Mouse (Mus musculus) c-Kit-negative CD71-positive TER-119-positive erythroid progenitor cells, embryonic 14.5 days (primary cell): ENCODE measurements around the gene Gmppa.

Experiments
- DNase-seq: peaks from one replicate; pipeline ENCODE4 v3.0.0-alpha.2; 2013; ENCODE audit warnings: low read depth, low spot score

Gmppa gene

DNA sequence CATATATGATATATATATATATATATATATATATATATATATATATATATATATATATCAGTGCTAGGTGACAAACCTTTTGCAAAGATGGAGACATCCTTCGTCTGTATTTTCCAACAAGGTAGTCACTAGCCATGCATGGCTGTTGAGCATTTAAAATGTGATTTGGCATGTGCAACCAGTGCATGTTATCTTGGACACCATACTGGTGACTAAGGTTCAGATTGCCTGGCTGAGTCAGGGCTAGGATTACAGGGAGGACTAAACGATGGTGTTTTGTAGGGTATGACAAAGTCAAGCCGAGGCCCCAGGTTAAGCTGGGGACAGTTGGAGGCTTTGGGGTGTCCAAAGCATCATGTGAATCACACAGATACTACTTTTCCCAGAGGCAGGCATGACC, 19.7 kb downstream of the Gmppa start:
- DNase-seq = no peak

DNA sequence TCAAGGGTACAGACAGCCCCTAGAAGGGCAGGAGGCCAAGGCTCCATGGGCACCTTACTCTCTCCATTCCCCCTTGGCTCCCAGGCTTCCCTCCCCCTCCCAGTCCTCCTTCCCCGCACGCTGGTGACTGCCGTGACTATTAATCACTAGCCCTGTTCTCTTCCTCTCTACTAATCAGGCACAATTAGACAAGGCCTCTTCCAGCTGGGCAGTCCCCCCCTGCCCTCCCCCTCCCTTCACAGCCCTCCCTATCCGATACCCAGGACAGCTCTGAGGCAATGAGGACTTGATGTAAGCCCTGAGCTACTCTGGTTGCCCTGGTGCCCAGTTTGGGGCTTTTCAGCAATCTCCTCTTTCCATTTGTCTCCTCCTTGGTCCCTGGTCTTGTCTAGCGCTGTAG, 20.2 kb downstream of the Gmppa start:
- DNase-seq = no peak

DNA sequence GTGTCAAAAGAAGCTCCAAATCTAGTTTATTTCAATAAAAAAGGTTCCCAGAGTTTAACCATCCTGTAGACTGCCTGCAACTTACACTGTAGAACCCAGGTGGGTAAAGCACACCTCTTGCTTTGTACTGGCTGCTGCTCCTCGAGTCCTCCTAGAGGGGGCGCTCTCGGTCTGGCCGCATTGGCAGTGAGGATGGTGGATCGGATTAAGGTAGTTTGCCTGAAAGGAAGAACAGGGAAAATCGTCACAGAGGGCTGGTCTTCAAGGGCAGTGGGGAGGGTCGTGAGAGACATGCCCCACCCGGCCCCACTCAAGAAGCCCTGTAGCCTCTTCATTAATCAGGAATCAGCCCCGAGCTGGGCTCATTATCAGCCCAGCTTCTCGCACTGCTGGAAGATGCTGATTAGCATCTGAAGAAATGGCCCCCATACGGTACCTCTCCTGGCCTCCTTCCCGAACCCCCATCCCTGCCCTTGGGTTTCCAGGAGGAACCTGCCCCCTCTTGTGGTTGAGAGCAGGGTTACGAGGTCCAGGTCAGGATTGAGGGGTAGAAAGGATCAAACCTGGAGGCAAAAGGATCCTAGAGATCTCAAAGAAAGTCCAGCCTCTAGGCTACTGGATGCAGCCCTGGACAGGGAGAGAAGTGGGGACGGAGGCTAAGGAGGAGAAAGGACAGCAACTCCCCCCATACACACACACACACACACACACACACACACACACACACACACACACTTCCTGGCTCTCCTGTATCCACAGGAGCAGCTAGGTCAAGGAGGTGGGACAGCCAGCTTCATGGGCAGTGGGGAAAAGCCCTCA, 21.2 kb downstream of the Gmppa start:
- DNase-seq = no peak

DNA sequence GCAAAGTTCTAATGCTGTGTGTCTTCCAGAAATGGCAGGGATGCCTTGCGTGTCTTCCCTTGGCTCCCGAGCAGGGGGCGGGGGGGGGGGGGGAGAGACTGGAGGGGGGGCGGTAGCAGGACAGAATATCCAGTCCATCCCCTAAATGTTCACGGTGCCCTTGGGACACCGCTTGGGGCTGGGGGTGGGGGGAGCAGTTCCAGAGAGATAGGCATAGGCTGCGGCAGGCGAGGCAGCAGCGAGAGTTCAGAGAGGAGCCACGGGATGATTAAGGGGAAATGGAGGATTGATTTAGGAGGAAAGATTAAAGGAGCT, 21.9 kb downstream of the Gmppa start:
- no peak for DNase-seq

DNA sequence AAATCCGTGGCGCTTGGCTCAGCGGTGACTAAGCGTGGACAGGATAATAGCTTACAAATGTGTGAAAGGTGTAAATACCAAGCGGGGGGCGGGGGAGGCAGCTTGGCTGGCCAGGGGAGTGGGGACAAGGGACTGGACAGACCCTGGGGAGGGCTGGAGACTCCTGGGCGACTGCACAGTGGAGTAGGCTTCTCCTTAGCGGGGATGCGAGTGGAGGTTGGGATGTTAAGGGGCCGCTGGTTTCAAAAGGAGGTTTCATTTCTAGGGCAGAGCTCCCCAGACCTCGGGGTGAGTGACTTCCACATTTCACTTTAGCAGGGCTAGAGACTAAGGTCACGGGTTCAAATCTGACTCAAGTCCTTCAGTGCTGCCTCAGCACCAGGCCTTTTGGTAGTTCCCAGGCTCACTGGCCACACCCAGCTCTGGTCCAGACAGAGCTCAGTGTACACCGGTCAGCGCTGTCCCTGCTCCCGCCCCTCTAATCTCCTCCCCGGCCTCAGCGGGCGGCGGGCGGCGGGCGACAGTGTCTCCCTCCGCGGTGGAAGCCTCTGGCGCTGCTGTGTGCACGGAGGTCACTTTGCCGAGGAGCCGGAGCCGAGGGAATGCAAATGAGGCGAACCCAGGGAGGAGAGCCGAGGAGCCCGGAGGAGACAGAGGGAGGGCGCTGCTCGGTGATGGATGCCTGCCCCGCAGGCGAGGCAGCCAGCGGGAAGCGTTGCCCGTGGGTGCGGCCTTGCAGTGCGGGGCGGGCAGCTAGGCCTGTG, 22.5 kb downstream of the Gmppa start:
- DNase-seq = no peak

DNA sequence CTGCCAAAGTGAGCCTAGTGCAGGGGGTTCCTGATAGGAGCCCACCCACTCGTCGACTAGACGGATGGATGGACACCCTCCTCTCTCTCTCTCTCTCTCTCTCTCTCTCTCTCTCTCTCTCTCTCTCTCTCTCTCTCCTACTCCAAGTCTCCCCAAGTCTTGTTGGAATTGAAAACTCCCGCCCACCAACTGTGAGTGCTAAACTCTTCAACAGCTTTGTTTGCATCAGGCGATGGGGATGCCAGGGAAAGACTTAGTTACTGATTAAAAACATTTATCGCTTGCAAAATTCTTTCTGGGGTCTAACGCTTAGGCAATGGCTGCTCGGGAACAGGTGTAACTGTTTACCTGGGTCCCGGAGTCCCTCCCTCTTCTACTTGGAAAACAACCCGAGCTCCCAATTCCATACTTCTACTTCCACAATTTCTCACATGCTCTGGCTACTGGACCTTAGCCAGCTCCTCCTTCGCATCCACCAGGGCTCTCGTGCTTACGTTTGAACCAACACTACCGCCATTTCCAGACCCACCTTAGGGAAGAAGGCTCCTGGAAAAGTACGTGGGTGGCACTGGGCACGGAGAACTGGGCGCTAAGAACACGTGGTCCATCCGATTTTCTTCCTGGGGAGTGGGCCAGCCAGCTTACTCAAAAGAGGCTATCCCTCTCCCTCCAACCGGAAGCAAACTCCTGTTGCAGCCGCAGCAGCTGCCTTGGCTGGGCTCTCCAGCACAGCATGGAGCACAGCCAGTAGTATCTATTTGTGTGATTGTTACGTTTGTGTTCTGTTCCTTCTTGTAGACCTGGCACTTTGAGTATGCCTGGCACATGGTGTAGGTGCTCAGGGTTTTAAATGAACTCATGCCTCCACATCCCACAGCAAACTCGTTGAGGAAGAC, 23.3 kb downstream of the Gmppa start:
- DNase-seq = no peak

DNA sequence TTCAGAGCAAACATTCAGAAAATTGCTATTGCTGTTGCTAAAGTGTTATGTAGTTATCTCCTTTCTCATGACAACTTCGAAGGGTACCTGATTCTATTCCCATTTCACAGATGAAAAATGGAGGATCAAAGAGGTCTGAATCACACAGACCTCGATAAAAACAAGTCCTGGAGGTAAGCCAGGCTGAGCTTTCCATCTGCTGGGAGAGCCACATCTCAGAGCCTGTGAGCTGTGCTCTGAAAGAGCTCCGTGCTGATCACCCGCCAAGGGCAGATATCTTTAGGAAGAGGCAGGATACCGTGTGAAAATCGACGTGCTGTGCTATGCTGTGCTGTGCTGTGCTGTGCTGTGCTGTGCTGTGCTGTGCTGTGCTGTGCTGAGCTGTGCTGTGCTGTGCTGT, 24.6 kb downstream of the Gmppa start:
- no peak for DNase-seq

DNA sequence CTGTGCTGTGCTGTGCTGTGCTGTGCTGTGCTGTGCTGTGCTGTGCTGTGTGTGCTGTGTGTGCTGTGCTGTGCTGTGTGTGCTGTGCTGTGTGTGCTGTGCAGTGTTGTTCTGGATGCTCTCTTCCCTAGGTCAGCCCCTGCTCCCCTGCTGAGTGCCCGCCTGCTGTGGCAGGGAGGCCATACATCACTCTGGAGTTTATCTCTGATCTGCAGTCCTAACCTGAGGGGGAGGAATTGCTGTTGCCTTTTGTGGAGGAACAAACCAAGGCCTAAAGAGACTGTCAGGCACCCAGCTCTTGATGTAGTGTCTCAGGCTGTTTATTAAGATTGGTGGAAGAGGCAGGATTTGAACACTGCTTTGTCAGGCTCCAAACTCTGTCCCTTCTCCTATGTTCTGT, 26.9 kb downstream of the Gmppa start:
- DNase-seq = no peak

DNA sequence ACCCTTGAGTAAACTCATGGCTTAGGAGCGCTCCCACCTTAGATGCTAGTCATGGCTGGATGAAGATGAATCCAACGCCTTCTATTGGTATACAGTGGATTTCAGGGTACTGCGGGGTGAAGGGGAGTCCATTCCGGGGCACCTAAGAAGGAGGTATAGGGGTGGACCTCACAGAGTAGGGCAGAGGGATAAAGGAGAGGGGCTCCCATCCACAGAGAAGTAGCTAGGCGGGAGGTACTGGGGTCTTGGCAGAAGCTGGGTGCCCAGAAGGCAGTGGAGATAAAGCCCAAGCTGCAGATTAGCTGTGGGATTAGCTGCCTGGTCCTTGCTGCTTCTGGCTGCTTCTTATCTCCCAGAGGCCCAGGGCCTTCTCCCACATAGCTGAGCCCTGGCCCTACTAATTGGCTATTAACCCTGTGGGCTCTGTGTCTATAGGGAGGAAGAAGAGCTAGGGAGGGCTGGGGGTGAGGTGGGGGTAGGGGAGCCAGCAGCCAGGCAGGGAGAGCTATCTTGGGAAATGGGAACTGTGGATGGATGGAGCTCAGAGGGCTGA, 28.0 kb downstream of the Gmppa start:
- DNase-seq = no peak

DNA sequence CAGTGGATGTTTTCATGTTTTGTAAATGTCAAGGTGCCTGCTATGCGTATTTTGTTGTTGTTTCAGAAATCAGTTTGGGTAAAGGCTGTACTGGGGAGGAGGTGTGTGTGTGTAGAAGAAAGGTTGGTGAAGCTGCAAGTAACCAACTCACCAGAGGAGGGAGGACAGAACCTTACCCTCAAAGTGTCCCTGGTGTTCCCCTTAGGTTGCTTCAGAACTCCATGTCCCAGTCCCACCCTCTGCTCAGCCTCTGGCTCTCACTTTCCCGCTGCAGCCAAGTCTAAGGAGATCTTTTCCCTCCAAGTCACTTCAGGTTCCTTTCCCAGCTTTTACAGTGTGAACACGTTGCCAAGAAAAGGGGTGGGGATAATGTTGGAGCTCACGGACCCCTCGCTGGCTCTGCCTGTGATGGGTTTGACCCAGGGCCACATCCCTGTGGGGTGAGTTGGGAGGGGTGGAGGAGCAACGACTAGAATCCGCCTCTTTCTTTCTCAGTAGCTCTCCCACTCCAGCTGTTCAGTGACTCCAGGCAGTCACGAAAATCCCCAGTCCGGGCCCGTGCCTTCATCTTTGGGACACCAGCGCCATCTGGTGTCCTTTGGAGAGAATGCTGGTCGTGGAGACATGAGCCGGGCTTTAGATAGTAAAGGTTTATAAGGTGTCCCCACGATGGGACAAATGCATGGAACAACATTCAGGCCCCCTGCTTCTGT, 31.6 kb downstream of the Gmppa start:
- peak; percentile 31 for DNase-seq

DNA sequence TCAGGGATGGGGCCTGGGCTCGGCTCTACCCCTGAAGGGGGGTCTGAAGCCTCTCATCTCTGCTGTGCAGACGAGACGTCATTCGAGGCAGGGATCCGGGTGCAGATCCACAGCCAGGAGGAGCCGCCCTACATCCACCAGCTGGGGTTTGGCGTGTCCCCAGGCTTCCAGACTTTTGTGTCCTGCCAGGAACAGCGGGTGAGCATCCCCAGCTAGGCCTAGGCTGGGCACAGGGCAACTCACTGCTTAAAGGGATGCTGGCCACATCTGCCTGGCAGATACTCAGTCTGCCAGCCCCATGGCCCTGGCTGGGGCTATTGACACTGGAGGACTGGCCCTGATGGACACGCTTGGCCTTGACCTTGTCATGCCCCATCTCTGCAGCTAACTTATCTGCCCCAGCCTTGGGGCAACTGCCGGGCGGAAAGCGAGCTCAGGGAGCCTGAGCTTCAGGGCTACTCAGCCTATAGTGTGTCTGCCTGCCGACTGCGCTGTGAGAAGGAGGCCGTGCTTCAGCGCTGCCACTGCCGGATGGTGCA, 33.6 kb downstream of the Gmppa start:
- DNase-seq = no peak

DNA sequence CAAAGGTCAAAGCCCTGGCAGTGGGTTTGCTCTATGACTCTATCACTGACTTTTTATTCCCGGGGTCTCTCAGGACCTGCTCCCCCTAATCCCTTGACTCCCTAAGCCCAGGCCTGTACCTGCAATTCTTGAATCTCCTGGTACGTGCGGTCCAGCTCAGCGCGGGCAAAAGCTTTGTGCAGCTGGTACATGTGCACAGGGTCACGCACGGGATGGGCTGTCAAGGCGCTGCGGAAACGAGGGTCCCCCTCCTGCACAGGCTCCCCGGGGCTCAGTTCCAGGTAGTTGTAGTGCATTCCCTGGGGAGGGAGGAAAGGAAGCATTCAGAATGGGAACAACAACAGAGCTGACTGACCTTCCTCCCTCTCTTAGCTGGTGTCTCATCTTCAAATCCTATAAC, 40.7 kb downstream of the Gmppa start:
- DNase-seq = no peak

DNA sequence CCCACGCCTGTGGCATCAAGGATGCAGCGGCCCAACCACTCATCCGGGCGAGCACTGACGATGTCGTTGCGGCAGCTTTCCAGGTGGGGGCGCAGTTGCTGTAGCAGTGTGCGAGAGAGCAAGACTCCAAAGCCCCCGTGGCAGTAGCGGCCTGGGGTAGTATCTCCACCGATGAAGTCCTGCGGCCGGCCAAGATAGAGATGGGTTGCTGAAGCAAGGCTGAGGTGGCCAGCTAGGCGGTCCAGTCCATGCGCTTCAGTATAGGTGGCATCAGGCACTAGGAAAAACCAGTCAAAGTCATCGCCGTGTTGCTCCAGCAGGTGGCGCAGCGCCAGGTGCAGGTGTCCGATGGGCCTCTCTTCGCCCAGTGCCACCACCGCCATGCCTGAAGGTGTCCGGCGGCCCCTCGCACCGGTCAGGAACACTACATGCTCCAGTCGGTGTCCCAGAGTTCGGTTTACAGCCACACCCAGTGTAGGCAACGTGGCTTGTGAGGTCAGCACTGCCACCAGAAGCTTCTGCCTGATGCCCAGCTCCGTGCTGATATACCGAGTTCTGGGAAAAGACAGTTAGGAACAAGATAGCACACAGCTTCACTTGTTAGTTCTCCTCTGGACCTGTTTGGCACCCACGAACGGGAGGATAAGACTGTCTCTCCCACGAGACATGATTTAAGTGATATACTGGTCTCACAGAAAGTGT, 41.7 kb downstream of the Gmppa start:
- peak; percentile 47 for DNase-seq

DNA sequence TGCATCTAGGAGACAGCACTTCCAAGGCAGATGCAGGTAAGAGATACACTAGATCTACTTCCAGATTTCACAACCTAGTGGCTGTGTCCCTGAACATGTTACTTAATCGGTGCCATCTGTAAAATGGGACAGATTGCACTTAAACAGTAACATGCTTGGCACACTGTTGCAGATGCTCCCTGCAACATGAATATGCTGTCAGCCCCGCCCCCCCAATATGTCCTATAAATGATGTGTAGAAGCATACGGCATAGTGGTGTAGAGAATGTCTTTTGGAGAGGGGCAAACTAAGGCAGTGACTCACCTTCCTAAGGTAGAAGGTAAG, 42.2 kb downstream of the Gmppa start:
- DNase-seq = no peak

DNA sequence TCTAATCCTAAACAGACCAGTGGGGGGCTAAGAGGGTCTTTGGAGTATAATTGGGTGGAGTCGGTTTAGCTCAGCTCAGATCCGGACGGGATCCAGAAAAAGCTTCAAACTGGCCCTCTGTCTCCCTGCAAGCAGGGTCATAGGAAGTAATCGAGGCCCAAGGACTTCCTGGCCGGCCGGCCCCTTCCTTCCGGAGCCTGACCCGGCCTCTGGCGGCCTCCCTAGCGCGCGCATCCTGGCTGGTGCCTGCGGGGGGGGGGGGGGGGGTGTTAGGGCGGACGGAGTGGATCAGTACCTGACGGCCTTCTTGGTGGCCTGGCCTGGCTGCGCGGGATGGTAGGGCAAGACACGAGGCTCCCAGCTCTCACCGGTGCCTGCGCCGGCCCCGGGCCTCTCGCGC, 42.8 kb downstream of the Gmppa start:
- no peak for DNase-seq

DNA sequence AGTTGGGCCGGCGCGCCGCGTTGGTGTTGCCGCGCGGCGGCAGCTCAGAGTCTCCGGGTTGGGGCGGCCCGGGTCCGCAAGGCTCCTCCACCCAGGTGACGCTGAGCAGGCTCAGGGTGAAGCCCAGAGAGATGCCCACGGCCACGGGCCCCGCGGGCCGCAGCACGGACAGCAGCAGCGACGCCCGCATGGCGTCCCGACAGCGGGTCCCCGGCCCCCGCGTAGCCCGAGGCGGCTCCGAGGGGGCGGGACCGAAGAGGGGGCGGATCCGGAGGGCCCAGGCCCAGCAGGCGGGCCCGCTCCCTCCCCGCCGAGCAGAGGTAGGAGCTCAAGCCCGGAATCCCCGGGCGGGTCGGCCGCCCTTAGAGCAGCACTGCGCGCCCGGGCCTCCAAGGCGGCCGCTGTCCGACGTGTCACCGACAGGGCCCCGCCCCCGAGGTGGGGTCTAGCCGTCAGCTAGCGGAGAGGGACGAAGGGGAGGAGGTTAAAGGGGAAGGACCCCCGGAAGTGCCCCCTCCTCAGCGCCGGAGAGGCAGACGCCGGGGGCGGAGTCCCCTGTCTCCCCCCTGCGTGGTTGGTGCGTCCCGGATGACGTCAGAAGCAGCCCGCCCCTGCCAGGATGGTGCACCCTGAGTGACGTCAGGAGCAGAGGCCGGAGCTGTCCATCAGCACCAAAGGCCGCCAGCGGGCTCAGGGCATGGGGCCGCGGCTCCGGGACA, 43.3 kb downstream of the Gmppa start, which contains the start of the genes Chpf and Tmem198:
Gene Chpf (minus strand): TSS at position 392 of the 719 bp plus-strand sequence.
Gene Tmem198 (plus strand): TSS at position 617 of the 719 bp plus-strand sequence.
- DNase-seq = peak; percentile 46

DNA sequence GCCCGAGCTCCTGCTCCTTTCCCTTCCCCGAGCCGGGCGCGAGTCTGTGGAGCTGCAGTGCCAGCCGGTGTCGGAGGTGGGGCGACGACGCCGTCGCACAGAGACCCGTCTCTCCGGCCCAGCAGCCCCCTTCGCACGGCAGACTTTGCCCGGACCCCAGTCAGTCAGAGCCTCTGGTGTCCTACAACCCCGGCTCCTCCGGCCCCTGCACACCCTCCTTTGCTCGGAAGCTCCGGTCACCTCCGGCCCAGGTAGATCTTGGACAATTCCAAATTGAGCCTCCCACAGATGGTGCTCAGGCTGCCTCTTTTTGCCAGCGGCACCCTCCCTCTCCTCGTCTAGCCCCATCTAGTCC, 43.9 kb downstream of the Gmppa start:
- DNase-seq = no peak

DNA sequence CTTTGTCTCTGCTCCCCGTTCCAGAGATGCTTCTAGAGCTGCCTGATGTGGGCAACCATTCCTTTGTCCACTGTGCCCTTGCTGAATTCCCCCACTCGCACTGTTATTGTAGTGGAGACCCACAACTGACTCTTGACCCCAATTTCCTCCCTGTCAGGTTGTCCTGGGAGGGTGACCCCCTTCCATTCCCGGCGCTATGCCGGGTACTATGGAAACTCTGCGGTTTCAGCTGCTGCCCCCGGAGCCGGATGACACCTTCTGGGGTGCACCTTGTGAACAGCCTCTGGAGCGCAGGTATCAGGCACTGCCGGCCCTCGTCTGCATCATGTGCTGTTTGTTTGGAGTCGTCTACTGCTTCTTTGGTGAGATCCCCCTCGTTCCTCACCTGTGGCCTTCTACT, 44.3 kb downstream of the Gmppa start:
- DNase-seq = no peak

DNA sequence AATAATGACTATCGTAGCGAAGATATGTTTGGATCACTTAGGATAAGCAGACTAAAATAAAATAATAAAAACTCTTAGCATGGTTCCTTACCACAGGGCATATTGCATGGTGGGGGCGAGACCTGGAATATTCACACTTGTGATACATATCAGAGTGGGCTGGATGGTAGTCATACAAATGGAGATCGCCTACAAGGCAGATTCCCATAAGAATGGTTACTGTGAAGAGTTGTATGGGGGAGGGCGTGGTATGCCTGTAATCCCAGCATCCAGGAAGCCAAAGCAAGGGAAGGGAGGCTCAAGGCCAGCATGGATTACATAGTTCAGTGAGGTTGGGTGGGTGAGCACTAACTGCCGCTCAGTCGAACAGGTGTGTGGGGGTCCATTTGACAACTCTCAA, 45.0 kb downstream of the Gmppa start:
- DNase-seq = no peak

DNA sequence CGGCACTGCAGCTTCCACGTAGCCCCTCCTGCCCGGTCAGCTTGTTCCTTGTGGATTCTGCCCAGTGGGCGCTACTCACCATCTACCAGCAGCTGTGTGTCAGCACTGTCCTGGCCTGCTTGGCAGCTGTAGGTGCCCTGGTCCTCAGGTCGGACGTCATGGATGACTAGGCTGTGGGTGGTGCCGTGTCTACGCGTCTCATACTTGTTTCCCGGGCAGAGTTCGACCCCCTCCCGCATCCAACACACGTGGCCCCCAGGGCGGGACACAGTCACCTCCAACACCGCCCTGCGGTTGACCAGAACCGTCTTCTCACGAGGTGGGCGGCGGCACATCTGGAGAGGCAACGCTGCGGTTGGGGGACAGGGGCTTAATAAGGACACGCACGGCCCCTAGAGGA, 50.8 kb downstream of the Gmppa start:
- no peak for DNase-seq
